In genomic region chr1:38626739-38627661, GRCm38 (mm10) we compare ENCODE assay signal across 9 mouse cellular contexts. TPM values are rescaled to one million over a fixed set of nuclear protein-coding genes. Genes with fewer than 3 reads are reported as not detected.
DNase-seq lines count a peak whose midpoint lies in the region; ATAC-seq and TF ChIP-seq lines count a peak whose summit lies in the region.
"Had no signal": no experiment of that assay in that cellular context is flagged by ENCODE, and none has a peak within 500 bp of the region (broad histone marks: within the 10 kb centered on the region; RNA-seq: fewer than 3 reads in every experiment).

No protein-coding gene starts in this region.

- no peak for TF ChIP-seq CTCF in liver, postnatal 0 days (IDR thresholded peaks at IDR 0.05; ENCODE audit: low read depth)
- no peak for TF ChIP-seq CTCF in thymus, adult 2 months (IDR thresholded peaks at IDR 0.05; ENCODE audit: borderline replicate concordance, control insufficient read depth, extremely low read depth, insufficient read depth, low read length, poor library complexity)

- no peak for TF ChIP-seq EP300 in liver, postnatal 0 days (IDR thresholded peaks at IDR 0.05; ENCODE audit: low read depth)

- H3K9ac ChIP-seq in heart, embryonic 11.5 days (ENCODE audit: low read depth, low read length), result peak overlapping the region; percentile 79
- peak overlapping the region; percentile 41 for H3K9ac ChIP-seq in liver, postnatal 0 days (replicated peaks)
- H3K9ac ChIP-seq in neural tube, embryonic 15.5 days (replicated peaks), result peak overlapping the region; percentile 91

- H3K4me2 ChIP-seq in heart, embryonic 11.5 days, result peak overlapping the region; percentile 90
- peak overlapping the region; percentile 79 for H3K4me2 ChIP-seq in liver, postnatal 0 days (ENCODE audit: low read depth, low read length)
- peak overlapping the region; percentile 88 for H3K4me2 ChIP-seq in neural tube, embryonic 15.5 days

- peak overlapping the region; percentile 94 for H3K4me3 ChIP-seq in embryonic facial prominence, embryonic 10.5 days
- peak overlapping the region; percentile 70 for H3K4me3 ChIP-seq in heart, embryonic 11.5 days (ENCODE audit: low read depth, low read length)
- H3K4me3 ChIP-seq in liver, postnatal 0 days (ENCODE audit: low read depth, low read length), result peak overlapping the region; percentile 50
- peak overlapping the region; percentile 87 for H3K4me3 ChIP-seq in neural tube, embryonic 15.5 days (replicated peaks)
- peak overlapping the region; percentile 62 for H3K4me3 ChIP-seq in thymus, adult 2 months (ENCODE audit: control insufficient read depth, insufficient read depth, low read length)

- peak; percentile 66; the same call in 1 of the 2 replicates for ATAC-seq in heart, embryonic 11.5 days (replicated peaks; ENCODE audit: insufficient number of reproducible peaks, low FRiP score, low TSS enrichment)
- ATAC-seq in liver, postnatal 0 days, result peak; percentile 66
- ATAC-seq in neural tube, embryonic 15.5 days (ENCODE audit: low FRiP score), result peak; percentile 89

- H3K27ac ChIP-seq in embryonic facial prominence, embryonic 10.5 days (replicated peaks), result peak overlapping the region; percentile 98
- H3K27ac ChIP-seq in heart, embryonic 11.5 days (ENCODE audit: low read depth, low read length), result peak overlapping the region; percentile 71
- no peak overlapping the region for H3K27ac ChIP-seq in liver, postnatal 0 days (ENCODE audit: low read depth)
- peak overlapping the region; percentile 96 for H3K27ac ChIP-seq in neural tube, embryonic 15.5 days (replicated peaks)
- H3K27ac ChIP-seq in thymus, adult 2 months (ENCODE audit: control insufficient read depth, insufficient read depth, low read length), result no peak overlapping the region
- H3K27ac ChIP-seq: macrophage had no signal

- peak; percentile 47 to 67 for DNase-seq in left cerebral cortex, adult 18-20 months (ENCODE audit: low spot score in 2 of 2)
- no peak for DNase-seq in left cerebral cortex, adult 11 months (ENCODE audit: low spot score)
- DNase-seq in embryonic facial prominence, embryonic 10.5 days (ENCODE audit: low spot score), result peak; percentile 81
- peak; percentile 79 for DNase-seq in kidney, postnatal 10 days
- DNase-seq in liver, postnatal 0 days, result peak; percentile 42
- DNase-seq in thymus, adult 2 months, result peak; percentile 44

- H3K27me3 ChIP-seq in embryonic facial prominence, embryonic 10.5 days (replicated peaks; ENCODE audit: low read depth, poor library complexity, severe bottlenecking), result peaks cover 41% of the 10 kb centered on the region
- peaks cover 21% of the 10 kb centered on the region for H3K27me3 ChIP-seq in heart, embryonic 11.5 days (ENCODE audit: control insufficient read depth, insufficient read depth, low read length)
- H3K27me3 ChIP-seq in liver, postnatal 0 days (ENCODE audit: insufficient read depth, low read length), result peaks cover 50% of the 10 kb centered on the region
- H3K27me3 ChIP-seq in neural tube, embryonic 15.5 days (replicated peaks), result no peaks in the 10 kb centered on the region
- no peaks in the 10 kb centered on the region for H3K27me3 ChIP-seq in thymus, adult 2 months (ENCODE audit: control insufficient read depth, insufficient read depth, low read length)

- no peak for TF ChIP-seq POLR2A in thymus, adult 2 months (IDR thresholded peaks at IDR 0.05; ENCODE audit: control insufficient read depth, extremely low read depth, insufficient read depth, low read length, poor library complexity)

- peaks cover 51% of the 10 kb centered on the region for H3K4me1 ChIP-seq in embryonic facial prominence, embryonic 10.5 days
- 0 out of 2 replicates have a peak, but pooled peaks cover 2% of the 10 kb centered on the region for H3K4me1 ChIP-seq in heart, embryonic 11.5 days (ENCODE audit: control insufficient read depth, insufficient read depth, low read length)
- H3K4me1 ChIP-seq in liver, postnatal 0 days (ENCODE audit: insufficient read depth), result peaks cover 2% of the 10 kb centered on the region; the same call in 1 of the 2 replicates
- H3K4me1 ChIP-seq in neural tube, embryonic 15.5 days, result peaks cover 58% of the 10 kb centered on the region
- peaks cover 15% of the 10 kb centered on the region for H3K4me1 ChIP-seq in thymus, adult 2 months (replicated peaks; ENCODE audit: control insufficient read depth, insufficient read depth, low read length)

- no peaks in the 10 kb centered on the region for H3K9me3 ChIP-seq in embryonic facial prominence, embryonic 10.5 days
- no peaks in the 10 kb centered on the region for H3K9me3 ChIP-seq in heart, embryonic 11.5 days (replicated peaks; ENCODE audit: control insufficient read depth, low read length)
- H3K9me3 ChIP-seq in liver, postnatal 0 days (ENCODE audit: low read length), result no peaks in the 10 kb centered on the region
- no peaks in the 10 kb centered on the region for H3K9me3 ChIP-seq in neural tube, embryonic 15.5 days (replicated peaks)

- H3K36me3 ChIP-seq in embryonic facial prominence, embryonic 10.5 days (replicated peaks), result no peaks in the 10 kb centered on the region
- H3K36me3 ChIP-seq in heart, embryonic 11.5 days (ENCODE audit: control insufficient read depth, insufficient read depth, low read length), result no peaks in the 10 kb centered on the region
- no peaks in the 10 kb centered on the region for H3K36me3 ChIP-seq in liver, postnatal 0 days (replicated peaks; ENCODE audit: insufficient read depth, low read length)
- H3K36me3 ChIP-seq in neural tube, embryonic 15.5 days, result no peaks in the 10 kb centered on the region
- H3K36me3 ChIP-seq in thymus, adult 2 months (ENCODE audit: control insufficient read depth, insufficient read depth, low read length), result peaks cover 5% of the 10 kb centered on the region; the same call in 1 of the 2 replicates

- 4% methylated on average over 130 of the region's 133 CpGs for WGBS in embryonic facial prominence, embryonic 10.5 days
- 0% methylated on average over 37 of the region's 133 CpGs for whole genome bisulfite sequencing in heart, embryonic 11.5 days (ENCODE audit: insufficient replicate concordance)
- 7% methylated on average over 59 of the region's 133 CpGs for WGBS in liver, postnatal 0 days (ENCODE audit: insufficient replicate concordance)
- whole genome bisulfite sequencing in neural tube, embryonic 15.5 days, result under 1% methylated on average over 63 of the region's 133 CpGs
- 23% methylated on average over 112 of the region's 133 CpGs for WGBS in thymus, adult 2 months

RNA-seq across cellular contexts. Expression of gene Aff3, which starts 37.8 kb away (rescaled TPM):
- total RNA-seq in left cerebral cortex, adult 18-20 months (2021), result 100 to 1,000 TPM; 103 to 107 TPM
- 8.7 and 9.7 TPM in 2 replicates for polyA plus RNA-seq in embryonic facial prominence, embryonic 10.5 days (2016; fragmentation: Nextera tagmentation; extraction: Ambion mirVana)
- 6.6 and 6.7 TPM in 2 replicates for polyA plus RNA-seq in heart, embryonic 11.5 days (2014; fragmentation: Nextera tagmentation; extraction: Ambion mirVana)
- 0.81 and 1.1 TPM in 2 replicates for polyA plus RNA-seq in liver, postnatal 0 days (2015; fragmentation: Nextera tagmentation; extraction: Ambion mirVana)
- 22.9 and 33.1 TPM in 2 replicates for polyA plus RNA-seq in neural tube, embryonic 15.5 days (2015; fragmentation: Nextera tagmentation; extraction: Ambion mirVana)
- 39.6 and 57.2 TPM in 2 replicates for polyA plus RNA-seq in thymus, adult 2 months (2012; rRNA removed)

Comparison
In these comparisons a context has a peak if more than half of its experiments do, and no peak if none do; other contexts are left out.
1. H3K27ac ChIP-seq: peak in embryonic facial prominence, embryonic 10.5 days (single experiment), heart, embryonic 11.5 days (single experiment) and neural tube, embryonic 15.5 days (single experiment); none in liver, postnatal 0 days (single experiment) and thymus, adult 2 months (single experiment).
2. H3K9ac ChIP-seq: peak in every context shown above with its lines; median percentile 91 in neural tube, embryonic 15.5 days; 79 in heart, embryonic 11.5 days; 41 in liver, postnatal 0 days.
3. Peak in every context shown above with its lines, with median percentiles within 50 percentile points of each other: H3K4me3 ChIP-seq, ATAC-seq and H3K4me2 ChIP-seq.